Mouse (Mus musculus) stomach, postnatal 0 days (tissue): ENCODE data around the gene Klhl7. TPM values are rescaled to one million over a fixed set of nuclear protein-coding genes. Genes with fewer than 3 reads are reported as not detected.
A peak's percentile ranks its signal among the peaks of the same experiment; 100 is the strongest.
"Not testable (repeated sequence)": the region's sequence is repeated elsewhere in the genome, so short reads cannot be mapped to it uniquely, and the experiment has no call there.

Experiments used
- ATAC-seq: fragments of 200-750 bp; cut with Nextera tagmentation; 2 replicates; pipeline ENCODE4 v1.8.0; 2017; ENCODE audit not compliant: low FRiP score, low TSS enrichment
- DNase-seq: peaks from one replicate; pipeline ENCODE4 v3.0.0-alpha.2; 2016; ENCODE audit warnings: low spot score
- H3K27ac ChIP-seq: fragments of 300-500 bp; sonication (generic); replicated peaks from 2 replicates; pipeline ENCODE4 v1.5.1; 2014; ENCODE audit warnings: mild to moderate bottlenecking, control low read depth
- H3K27me3 ChIP-seq: fragments of 300-500 bp; sonication (generic); 2 replicates; pipeline ENCODE4 v1.6.1; 2014; ENCODE audit warnings: low read length; ENCODE audit not compliant: control insufficient read depth, insufficient read depth
- H3K36me3 ChIP-seq: fragments of 300-500 bp; sonication (generic); 2 replicates; pipeline ENCODE4 v1.6.1; 2014; ENCODE audit warnings: low read length, mixed read lengths; ENCODE audit not compliant: control insufficient read depth, insufficient read depth
- H3K4me1 ChIP-seq: fragments of 300-500 bp; sonication (generic); replicated peaks from 2 replicates; pipeline ENCODE4 v1.6.1; 2014; ENCODE audit warnings: antibody characterized with exemption; ENCODE audit not compliant: control insufficient read depth, insufficient read depth
- H3K4me2 ChIP-seq: fragments of 300-500 bp; sonication (generic); replicated peaks from 2 replicates; pipeline ENCODE4 v1.6.1; 2014; ENCODE audit warnings: low read depth, mild to moderate bottlenecking, control low read depth, moderate library complexity
- H3K4me3 ChIP-seq: fragments of 300-500 bp; sonication (generic); 2 replicates; pipeline ENCODE4 v1.5.1; 2014; ENCODE audit warnings: low read depth, low read length, control low read depth
- H3K9ac ChIP-seq: fragments of 300-500 bp; sonication (generic); 2 replicates; pipeline ENCODE4 v1.6.1; 2014; ENCODE audit warnings: mild to moderate bottlenecking, low read length, control low read depth, mixed read lengths
- H3K9me3 ChIP-seq: fragments of 300-500 bp; sonication (generic); 2 replicates; pipeline ENCODE4 v1.6.1; 2016; ENCODE audit warnings: low read length; ENCODE audit not compliant: control insufficient read depth
- CTCF ChIP-seq: IDR thresholded peaks from 2 replicates; pipeline ENCODE4 v1.5.1; 2016; ENCODE audit warnings: antibody characterized with exemption, low read depth, mild to moderate bottlenecking, moderate library complexity
- EP300 ChIP-seq: optimal IDR thresholded peaks from 2 replicates; pipeline ENCODE3; 2016; ENCODE audit warnings: antibody characterized with exemption
- WGBS: fragments of 180-500 bp; shearing (Covaris S2); extraction: QIAGEN DNeasy Blood & Tissue Kit; methylation state at CpG from one replicate; pipeline ENCODE4 v1.1.7; 2014; 5-methylcytosine and 5-hydroxymethylcytosine counted together
- polyA plus RNA-seq: library from polyadenylated mRNA; unstranded; fragments of >200 nt; fragmentation: Nextera tagmentation; extraction: Ambion mirVana; gene quantifications from 2 replicates; pipeline ENCODE4 v1.2.1, GENCODE M21; 2015

Klhl7 gene
- polyA plus RNA-seq, 1 experiment from 2014 or later: 23.6 TPM

DNA sequence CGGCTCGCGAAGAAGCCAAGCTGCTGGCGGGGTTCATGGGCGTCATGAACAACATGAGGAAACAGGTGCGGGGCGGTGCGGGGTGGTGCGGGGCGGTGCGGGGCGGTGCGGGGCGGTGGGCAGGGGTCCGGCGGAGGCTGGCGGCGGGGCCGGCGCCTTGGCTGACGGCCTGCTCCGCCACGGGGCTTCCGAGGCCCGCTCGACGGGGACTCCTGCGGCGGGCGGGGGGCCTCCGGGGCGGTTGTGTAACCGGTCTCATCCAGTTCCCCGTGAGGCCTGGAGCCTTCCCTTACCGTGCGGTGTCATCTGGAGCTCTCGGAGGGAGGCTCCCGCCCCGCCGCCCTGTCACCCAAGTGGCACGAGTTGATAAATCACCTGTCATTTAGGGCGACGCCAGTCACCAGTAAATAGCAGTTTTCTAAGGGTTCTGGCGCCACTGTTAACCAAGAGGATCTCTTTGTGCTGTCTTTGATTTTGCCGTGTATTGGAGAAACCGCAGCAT is 456 bp downstream of the Klhl7 start:
- H3K27me3 ChIP-seq: no peaks in the 10 kb centered on the region
- peak overlapping the region; percentile 68 for H3K4me2 ChIP-seq
- peak overlapping the region; percentile 90 for H3K27ac ChIP-seq
- H3K9ac ChIP-seq: peak overlapping the region; percentile 88
- H3K4me3 ChIP-seq: peak overlapping the region; percentile 75
- peak; percentile 69 for DNase-seq
- no peaks in the 10 kb centered on the region for H3K9me3 ChIP-seq
- peak; percentile 89 for ATAC-seq
- WGBS: under 1% methylated on average over 36 of the region's 46 CpGs
- H3K4me1 ChIP-seq: no peaks in the 10 kb centered on the region
- TF ChIP-seq EP300: no peak
- TF ChIP-seq CTCF: no peak
- H3K36me3 ChIP-seq: no peaks in the 10 kb centered on the region

DNA sequence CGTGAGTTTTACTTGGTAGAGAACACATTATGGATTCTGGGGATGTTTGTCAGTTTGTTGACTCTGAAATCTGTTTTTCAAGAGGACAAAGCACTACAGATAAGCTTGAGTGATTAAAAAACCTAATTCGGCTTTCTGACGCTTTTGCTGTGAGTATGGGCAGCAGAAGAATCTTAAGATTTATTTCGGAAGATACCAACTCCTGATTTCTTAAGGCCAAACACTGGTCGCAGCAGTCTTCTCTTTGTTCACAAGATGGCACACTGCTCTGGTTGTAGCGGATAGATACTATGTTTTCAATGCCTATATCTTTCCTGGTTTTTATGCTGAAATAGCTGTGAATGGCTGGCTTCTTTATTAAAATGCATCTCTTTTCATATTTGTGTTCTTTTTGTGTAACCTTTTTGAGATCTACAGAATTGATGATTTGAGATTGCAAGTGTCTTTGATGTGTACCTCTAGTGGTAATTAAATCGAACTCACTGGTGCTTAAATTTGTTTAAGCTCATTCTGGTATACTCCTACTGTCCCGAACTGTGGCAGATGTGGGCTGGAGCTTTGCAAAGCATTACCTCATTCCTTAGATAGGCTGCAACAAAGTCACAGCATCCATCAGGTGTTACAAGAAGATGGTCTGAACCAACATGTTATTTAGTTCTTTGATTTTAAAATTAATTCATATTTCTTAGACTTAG is 1.2 kb downstream of the Klhl7 start:
- peak overlapping the region; percentile 90; the same call in 1 of the 2 replicates for H3K27ac ChIP-seq
- TF ChIP-seq CTCF (peak; percentile 35), EP300 (no peak)
- no peaks in the 10 kb centered on the region for H3K36me3 ChIP-seq
- 8% methylated on average over 8 of the region's 8 CpGs for WGBS
- H3K4me1 ChIP-seq: no peaks in the 10 kb centered on the region
- no peaks in the 10 kb centered on the region for H3K27me3 ChIP-seq
- DNase-seq: no peak
- peak overlapping the region; percentile 68 for H3K4me2 ChIP-seq
- H3K9ac ChIP-seq: peak overlapping the region; percentile 88
- H3K9me3 ChIP-seq: no peaks in the 10 kb centered on the region
- no peak for ATAC-seq
- peak overlapping the region; percentile 75 for H3K4me3 ChIP-seq

DNA sequence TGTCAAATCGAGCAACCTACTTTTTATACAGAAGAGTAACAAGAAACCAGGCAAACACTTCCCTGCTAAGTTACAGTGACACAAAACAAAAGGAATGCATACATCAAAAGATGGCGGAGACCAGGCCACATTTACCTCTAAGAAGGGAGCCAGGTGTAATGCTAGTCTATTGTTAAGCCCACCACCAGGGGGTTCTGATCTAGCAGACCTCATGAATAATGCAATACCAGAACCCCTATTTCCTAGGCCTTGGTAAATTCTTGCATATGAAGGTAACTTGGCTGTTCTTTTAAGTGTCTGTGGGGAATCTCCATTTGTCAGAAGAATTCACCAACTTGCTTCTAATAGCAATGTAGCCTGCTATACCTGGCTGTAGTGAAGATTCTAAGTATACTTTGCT is 2.8 kb downstream of the Klhl7 start:
- not testable (repeated sequence) for ATAC-seq, H3K27ac ChIP-seq, DNase-seq, H3K9me3 ChIP-seq, H3K4me3 ChIP-seq, H3K9ac ChIP-seq, H3K4me1 ChIP-seq, H3K36me3 ChIP-seq, H3K27me3 ChIP-seq, H3K4me2 ChIP-seq
- WGBS: 71% methylated on average over 2 of the region's 2 CpGs
- TF ChIP-seq CTCF: 0 out of 2 replicates have a peak, but pooled peaks have one; percentile 9

DNA sequence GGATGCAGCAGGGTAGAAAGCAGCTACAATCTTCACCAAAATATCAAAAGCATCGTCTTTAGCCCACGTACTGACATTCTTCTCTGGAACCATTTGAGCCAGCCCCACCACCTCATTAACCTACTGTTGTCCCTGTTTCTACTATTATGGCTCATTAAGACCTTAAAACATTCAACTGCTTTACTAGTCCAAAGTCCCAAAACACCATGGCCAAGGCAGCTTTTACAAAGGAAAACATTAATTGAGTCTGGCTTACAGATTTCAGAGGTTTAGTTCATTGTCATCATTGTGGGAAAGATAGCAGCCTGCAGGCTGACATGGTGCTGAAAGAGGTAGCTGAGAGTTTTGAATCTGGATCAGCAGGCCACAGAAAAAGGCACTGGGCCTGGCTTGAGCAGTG is 3.4 kb downstream of the Klhl7 start:
- no peaks in the 10 kb centered on the region for H3K9me3 ChIP-seq
- no peaks in the 10 kb centered on the region for H3K36me3 ChIP-seq
- no peaks in the 10 kb centered on the region for H3K4me1 ChIP-seq
- H3K27ac ChIP-seq: no peak overlapping the region
- H3K4me2 ChIP-seq: no peak overlapping the region
- H3K9ac ChIP-seq: no peak overlapping the region
- no peaks in the 10 kb centered on the region for H3K27me3 ChIP-seq
- TF ChIP-seq CTCF (no peak), EP300 (no peak)
- no peak overlapping the region for H3K4me3 ChIP-seq
- WGBS: 87% methylated on average over 2 of the region's 2 CpGs
- ATAC-seq (no peak), DNase-seq (no peak)

DNA sequence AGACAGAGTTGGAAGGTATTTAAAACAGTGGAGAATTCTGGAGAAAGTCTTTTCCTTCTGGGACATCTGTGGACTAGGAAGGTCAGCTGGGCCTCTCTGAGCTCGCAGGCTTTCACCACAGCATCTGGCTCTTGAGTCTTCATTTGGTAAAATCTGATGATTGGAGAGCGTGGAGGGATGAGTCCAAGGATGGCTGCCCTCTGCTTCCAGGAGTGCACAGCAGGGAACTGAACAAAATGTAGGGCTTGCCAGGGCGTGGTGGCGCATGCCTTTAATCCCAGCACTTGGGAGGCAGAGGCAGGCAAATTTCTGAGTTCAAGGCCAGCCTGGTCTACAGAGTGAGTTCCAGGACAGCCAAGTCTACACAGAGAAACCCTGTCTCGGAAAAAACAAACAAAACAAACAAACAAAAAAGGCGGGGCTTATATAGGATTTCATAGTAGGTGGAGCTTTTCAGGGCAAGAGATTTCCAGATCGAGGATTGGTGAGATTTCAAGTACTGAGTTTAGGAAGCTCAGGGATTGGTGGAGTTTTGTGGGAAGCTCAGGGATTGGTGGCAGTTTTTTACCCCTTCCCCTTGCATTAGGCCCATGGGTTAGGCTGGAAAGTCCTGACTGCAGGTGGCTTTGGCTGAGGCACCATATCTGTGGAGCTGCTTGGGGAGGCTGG is 6.8 kb downstream of the Klhl7 start:
- Histone ChIP-seq H3K4me3 (no peak overlapping the region), H3K4me1 (no peaks in the 10 kb centered on the region)

DNA sequence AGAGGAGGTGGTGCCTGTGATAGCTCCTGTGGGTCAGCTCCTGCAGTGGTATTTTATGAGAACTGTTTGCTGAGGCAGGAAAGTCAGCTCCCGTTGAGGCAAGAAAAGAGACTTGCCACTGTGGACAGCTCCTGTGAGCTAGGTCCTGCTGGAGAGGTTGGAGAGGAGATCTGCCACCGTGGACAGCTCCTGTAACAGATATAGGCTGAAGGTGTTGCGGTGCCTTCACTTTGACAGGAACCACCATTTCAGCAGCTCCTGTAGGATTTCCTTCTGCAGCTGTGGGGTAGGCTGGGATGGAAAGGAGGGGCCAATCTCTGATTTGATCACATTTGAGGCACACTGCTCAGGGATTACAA is 7.3 kb downstream of the Klhl7 start:
- no peak for TF ChIP-seq EP300
- no peak for TF ChIP-seq CTCF
- 80% methylated on average over 3 of the region's 3 CpGs for WGBS
- Histone ChIP-seq H3K9ac (no peak overlapping the region), H3K4me3 (no peak overlapping the region), H3K4me2 (no peak overlapping the region), H3K4me1 (no peaks in the 10 kb centered on the region), H3K27me3 (no peaks in the 10 kb centered on the region), H3K36me3 (no peaks in the 10 kb centered on the region), H3K27ac (no peak overlapping the region), H3K9me3 (no peaks in the 10 kb centered on the region)
- DNase-seq: no peak
- ATAC-seq: no peak

More for the DNA sequence above, 6.8 kb downstream of the Klhl7 start:
- WGBS: 89% methylated on average over 7 of the region's 7 CpGs
- Histone ChIP-seq H3K9ac (no peak overlapping the region), H3K36me3 (no peaks in the 10 kb centered on the region), H3K27ac (no peak overlapping the region), H3K4me2 (no peak overlapping the region), H3K27me3 (no peaks in the 10 kb centered on the region), H3K9me3 (no peaks in the 10 kb centered on the region)
- DNase-seq (no peak), ATAC-seq (no peak)
- TF ChIP-seq CTCF: no peak
